Mouse (Mus musculus) thymus, postnatal 14 days (tissue): ENCODE data around the gene Agpat4.

Experiments used
- DNase-seq: peaks from one replicate; pipeline ENCODE4 v3.0.0; 2021

Gene Agpat4

DNA sequence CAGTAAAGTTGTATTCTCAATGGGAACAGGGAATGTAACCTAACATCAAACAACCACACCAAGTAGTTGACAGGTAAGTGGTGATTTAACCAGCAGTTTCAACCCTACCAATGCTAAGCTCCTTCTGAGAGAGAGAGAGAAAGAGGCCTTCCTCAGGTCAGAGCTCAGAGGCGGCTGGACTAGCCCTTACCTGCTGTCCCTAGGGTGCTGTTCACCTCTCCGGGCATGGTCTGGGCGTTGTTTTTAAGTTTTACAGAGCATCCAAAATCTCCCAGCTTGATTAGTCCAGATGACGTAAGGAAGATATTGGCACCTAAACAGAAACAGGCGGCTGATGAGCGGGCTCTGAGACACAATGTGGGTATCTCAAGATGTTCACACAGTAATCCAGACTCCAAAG is 114.2 kb downstream of the Agpat4 start:
- DNase-seq: no peak

DNA sequence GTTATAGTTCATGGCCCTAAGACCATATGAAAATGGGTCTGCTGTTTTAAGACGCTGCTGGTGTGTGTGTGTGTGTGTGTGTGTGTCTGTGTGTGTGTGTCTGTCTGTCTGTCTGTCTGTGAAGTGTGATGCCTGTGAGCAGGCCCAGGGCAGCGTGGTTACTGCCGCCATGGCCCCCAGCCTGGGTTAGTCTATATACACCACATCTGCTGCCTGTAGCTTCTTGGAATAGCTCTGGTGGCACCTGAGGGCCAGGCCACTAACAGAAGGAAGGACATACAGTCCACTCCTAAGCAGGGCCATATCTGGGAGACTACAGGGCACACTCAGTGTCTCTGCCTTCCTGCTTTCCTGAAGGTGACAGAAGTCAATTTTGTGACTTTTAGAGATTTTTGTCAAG is 122.2 kb downstream of the Agpat4 start:
- DNase-seq: no peak

DNA sequence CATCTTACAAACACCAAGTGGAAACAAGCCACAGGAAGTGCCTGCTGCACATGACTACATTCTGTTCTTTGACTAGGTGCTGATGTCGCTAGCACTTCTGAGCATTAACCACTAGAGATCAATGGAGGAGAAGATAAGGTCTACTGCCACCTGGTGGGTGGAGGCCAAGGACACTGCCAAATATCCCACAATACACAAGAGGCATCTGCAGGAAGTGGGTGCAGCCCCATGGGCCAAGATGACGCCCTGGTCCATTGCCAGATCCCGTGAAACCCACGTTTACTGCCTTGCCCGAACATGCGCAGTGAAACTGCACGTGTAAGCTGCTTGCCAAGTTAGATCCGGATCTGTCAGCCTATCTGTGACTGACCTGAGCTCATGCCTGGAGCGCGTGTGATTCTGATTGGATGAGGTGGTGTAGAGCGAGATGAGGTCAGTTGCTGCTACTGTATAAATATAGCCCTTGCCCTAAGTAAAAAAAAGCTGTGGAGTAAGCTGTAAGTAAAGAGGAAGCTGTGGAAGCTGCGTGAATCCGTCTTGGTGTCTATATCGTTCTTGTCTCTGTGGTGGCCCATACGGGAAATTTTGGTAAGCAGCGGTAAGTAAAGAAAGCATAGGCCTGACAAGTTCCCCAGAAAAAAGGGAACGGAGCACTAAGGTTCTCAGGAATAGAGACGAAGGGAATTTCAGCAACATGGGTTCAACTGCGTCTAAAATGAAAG is 131.4 kb downstream of the Agpat4 start:
- DNase-seq: peak; percentile 25

DNA sequence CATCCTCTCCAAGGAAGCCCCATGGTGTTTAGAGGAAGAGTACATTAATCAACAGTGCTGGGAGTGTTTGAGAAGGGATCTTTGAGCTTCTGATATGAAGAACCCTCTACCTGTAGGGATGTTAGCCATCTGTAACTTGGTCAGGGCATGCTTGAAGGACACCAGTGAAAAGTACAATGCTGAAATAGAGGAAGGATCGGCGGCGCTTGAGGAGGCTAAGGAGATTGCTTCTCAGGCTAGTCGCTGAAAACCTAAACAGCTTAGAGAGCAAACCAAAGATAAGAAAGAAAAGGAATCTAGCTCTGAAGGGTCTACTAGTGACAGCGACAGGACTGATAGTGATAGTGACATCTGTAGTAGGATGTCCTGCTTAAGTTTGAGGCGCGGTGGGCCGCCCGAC is 132.1 kb downstream of the Agpat4 start:
- no peak for DNase-seq

DNA sequence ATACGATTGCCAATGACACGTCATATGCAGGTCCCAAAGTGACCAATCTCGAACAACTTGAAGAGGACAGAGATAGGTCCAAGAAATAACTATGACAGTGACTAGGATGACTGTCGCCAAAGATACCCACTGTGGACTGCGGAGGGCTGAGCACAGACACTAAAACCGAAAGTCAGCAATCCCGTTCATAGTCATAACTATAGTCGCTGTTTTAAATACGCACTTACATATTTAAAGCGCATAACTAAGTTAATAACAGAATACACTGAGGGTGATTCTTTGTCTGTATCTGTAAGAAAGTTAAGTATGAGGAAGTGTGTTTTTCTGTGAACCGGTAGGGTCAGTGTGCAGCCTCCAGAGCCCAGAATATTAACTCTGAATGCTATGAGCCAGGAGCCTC is 137.6 kb downstream of the Agpat4 start:
- DNase-seq: no peak

DNA sequence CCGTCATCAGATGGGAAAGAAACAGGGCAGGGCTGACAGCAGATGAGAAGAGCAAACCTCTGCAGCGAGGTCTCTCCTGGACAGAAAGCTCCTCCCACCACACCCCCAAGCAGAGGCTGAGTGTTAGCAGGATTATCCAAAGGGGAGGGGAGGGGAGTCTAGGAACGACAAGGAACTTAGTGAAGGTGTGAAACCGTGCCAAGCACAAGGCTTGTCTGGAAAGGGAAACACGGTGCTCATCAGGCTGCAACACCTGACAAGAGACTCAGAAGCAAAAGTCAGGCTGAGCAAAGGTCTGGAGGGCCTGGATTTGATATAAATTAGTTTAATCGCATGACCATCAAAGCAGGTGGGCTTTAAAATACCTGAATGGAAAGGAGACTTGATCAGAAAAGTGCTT is 140.0 kb downstream of the Agpat4 start:
- no peak for DNase-seq

DNA sequence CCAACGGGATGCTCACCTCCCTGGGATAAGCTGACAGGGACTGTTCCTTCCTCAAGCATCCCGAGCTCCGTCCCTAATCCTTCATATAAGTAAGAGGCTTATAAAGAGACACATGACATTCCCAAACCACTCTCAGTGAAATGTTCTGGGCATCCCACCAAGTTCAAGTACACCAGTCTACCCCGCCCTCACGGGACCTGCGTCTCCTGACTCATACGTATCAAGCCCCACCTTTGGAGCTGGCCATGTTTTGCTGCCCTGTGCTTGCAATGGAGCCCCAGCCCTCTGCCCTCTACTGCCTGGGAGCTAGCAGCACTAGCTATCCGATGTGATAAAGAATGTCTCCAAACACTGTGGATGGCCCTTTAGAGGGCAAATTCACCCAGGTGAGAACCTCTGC is 141.5 kb downstream of the Agpat4 start:
- DNase-seq: no peak

DNA sequence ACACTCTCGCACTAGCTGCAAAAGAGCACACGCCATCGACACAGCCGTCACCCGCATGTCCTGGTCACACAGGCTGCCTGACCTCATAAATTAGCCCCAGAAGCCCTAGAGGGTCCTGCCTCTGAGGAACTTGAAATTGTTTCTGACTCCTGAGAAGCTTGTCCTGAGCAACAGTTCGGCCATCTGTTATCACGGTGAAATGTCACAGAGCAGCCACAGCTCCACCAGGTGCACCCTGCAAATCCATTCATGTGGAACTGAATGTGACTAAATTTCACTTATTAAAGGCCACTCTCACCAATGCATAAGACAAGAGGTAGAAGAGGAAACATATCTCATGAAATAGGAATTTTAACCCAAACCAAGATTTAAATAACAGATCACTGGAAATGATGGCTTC is 142.9 kb downstream of the Agpat4 start:
- DNase-seq: no peak

DNA sequence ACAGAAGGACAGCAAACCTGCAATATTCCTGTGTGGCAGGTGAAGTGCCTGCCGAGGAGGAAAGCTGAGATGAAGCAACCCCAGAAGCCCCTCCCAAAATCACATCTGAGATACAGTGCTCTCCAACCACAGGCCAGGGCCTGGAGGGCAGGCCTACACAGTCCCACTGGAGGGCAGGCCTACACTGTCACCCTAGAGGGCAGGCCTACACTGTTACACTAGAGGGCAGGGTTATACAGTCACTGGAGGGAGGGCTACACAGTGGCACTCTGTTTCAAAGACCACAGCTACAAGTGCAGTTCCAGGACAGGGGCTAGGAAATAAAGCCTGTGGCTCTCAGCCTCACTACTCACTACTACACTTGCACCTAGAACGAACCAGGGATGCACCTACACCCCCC is 143.4 kb downstream of the Agpat4 start:
- DNase-seq: no peak

DNA sequence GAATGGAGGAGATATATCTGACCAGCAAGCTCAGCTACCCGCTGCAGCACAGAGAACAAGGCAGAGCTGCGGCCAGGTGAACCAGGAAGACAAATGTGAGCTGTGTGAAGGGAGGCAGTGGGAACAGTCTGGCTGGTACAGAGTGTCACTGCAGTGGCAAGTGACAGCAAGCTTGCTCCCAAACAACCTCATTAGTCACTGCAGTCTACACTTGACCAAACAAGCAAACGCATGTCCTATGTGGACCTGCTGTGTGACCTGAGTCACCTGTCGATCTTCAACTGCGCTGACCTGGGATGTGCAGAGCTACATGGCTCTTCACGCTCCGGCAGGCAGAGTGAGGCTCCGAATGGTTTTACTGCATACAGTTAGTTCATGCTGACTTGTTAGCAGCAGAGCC is 144.3 kb downstream of the Agpat4 start:
- no peak for DNase-seq

DNA sequence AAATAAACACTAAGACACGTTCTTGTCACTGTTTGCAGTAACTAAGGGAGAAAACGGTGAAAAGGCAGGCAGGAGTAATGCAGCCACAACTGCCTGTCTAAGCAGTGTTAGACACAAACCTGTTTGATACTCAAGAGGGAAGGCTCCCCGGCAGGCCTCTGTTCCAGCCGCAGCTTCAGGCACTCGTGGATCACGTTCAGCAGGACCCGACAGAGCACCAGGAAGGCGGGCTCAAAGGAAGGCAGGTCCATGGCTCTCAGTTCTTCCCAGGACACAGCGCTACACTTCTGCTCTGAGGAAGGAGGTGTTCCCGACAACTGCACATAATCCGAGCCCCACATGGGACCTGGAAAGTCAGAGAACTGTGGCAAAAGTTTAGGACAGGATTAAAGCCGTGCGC is 145.3 kb downstream of the Agpat4 start:
- no peak for DNase-seq

DNA sequence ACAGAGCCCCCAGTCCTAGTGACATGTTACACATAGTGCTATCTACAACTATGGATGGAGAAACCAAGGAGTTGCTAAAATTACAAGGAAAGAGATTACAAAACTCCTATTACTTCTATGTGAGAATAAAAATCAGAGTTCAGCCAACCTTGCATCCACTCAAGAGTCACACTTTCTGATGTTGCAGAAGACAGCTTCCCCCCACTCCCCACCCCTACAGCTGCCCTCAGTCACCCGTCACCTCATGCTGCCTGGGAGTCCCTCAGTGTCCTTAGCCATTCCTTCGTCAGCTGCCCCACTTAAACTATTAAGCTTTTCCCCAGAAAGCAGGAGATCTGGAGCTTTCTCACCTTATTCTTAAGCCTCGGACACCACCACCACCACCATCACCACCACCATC is 145.8 kb downstream of the Agpat4 start:
- no peak for DNase-seq

DNA sequence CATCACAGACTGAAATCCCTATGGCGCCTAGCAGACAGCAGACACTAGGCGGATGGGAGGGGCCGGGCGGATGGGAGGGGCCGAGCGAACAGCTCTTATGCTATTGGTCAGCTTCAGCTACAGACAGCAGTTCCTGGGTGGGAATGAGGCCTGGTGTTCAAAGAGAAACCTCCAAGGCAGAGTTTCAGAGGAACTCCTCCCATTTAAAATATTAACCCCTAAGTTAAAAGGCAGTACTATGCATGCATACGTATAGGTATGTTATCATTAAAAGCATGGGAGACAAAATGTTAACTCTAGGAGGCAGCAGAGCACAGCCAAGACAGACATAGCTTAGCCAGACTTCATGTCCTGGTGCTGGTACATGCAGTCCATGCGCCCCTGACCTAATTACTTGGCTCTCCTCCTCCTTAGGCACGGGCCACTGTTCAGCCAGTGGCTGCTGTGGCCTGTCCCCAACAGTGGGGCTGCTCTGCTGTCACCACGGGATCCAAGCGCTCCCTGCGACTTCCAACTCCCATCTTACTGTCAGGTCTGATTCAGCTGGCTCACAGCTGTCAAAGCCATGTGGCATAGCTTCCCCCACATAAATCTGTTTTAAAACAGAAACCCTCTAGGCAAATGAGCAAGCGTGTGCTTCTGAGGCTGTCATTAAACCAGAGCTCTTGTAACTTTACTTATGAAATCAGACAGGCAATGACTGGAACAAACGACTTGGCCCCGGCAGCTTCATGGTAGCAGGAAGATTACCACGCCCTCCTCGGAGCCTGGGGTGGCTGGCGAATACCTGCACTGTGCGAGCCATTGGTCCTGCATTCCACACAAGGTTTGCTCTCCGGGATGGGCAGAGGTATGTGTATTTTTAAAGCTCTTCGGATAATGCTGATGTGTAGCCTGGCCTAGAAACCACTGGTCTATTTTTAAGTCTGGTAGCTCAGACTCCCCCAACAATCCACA is 147.7 kb downstream of the Agpat4 start:
- DNase-seq: no peak

DNA sequence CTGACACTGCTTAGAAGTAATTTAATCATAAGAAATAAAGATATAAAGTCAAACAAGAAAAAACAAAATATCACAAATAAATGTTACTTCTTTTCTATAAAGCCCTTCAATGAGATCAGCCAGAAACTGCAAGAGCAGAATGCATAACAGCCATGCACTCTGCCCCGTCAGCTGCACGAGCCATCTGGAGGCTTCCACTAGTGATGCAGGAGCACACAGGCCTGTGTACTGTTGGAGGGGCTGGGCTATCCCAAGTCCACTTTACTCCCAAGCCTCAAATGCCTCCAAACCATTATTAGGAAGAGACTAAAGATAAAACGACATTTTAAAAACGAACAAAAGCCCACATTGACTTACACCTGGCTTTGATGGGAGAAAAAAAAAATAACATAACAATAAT is 149.6 kb downstream of the Agpat4 start:
- DNase-seq: no peak

DNA sequence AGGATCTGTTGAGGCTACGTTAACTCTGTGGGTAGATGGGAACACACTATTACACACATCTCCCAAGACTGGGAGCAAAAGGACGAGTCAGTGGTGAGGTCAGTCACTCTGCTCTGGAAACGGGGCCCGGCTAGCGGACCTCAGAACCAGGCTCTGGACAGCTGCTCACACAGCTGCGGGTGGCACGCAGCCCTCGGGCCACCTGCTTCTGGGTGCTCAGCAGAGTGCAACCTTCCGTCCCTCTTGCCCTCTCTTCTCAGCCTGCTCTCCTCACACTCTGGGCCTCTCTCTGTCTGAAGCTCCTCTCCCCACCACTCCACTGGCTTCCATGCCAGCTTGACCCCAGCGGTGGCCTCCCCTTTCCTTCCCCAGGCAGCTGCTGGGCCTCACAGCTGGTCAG is 150.0 kb downstream of the Agpat4 start:
- DNase-seq: no peak
